Mouse (Mus musculus): ENCODE data around the gene Adgrb3.

Gene Adgrb3

GRCm38 (mm10) chr1:25229245-25229750 lies 600.2 kb downstream of the Adgrb3 start:
- DNase-seq, result peak; percentile 76 to 77

GRCm38 (mm10) chr1:25228381-25229244 lies 600.9 kb downstream of the Adgrb3 start:
- peak; percentile 88 for DNase-seq

- DNase-seq, result peak in 1 of 2 experiments; percentile 44
Observed at GRCm38 (mm10) chr1:25227880-25228279, 601.6 kb downstream of the Adgrb3 start.

DNA sequence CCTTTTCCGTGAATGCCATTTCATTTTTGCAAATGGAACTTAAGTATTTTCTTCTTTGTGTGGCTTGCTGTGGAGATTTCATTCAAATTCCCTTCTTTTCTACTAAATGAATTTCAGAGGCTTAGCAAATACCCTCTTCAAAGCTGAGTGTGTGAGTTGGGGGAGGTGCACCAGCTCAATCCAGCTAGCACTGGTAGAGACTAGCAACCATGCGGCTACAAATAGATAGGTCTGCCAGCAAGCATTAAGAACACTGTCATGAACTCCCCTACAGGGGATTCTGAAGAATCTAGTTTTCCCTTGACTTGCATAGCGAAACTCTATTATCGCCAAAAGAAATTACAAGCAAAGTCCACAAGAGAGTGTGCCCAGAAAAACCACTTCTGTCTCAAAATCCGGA lies 624.9 kb downstream of the Adgrb3 start:
- peak; percentile 20 to 25 for DNase-seq

DNA sequence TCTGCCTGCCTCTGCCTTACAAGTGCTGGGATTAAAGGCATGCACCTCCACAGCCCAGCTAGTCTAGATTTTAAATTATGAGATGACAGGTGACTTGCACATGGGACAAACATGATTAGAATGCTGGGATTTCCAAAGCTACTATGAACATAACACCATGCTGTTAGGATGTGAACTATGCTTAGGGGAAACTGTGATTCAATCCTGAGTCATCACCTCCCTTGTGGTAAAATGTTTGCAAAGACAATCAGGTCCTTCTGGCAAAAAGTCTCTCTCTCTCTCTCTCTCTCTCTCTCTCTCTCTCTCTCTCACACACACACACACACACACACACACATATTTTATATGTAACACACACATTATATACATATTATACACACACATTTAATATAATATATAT lies 630.1 kb downstream of the Adgrb3 start:
- no peak for DNase-seq

DNA sequence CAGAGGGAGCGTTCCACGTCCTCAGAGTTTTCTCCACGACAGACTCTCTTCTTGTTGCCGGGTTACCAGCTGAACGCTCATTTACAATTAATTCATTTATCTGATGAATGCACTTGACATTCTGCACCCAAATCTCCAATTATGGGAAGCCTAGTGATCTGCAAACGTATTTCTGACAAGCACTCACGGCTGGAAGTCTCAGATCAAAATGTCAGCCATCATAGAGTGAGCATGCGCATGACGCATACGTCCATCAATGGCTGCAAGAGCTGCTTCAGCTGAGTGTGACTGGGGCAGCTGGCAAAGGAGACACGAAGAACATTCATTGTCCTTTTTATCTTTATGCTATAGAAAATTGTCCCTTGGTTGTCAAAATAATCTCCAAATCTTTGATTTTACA lies 637.5 kb downstream of the Adgrb3 start:
- DNase-seq, result no peak

DNA sequence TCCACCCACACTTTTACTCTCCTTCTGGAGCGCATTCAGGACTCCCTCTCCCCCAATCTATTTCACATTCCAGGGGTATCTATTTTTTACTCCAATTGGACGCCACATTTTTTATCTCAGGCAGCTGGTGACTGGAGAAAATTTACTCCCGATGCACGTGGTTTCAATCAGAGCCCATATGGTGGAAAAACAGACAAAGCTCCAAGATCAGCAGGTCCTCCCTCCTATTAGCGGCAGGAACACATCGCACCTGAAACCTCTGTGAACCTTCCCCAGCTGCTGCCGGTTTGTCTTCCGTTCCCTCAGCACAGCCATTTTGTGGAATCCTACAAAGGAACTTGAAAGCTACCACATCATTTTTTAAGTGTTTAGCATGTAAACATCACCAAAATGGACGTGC lies 640.2 kb downstream of the Adgrb3 start:
- no peak for DNase-seq

- DNase-seq, result no peak
Observed at GRCm38 (mm10) chr1:25185909-25186308, 643.6 kb downstream of the Adgrb3 start.

- DNase-seq, result no peak
Observed at GRCm38 (mm10) chr1:25181881-25182280, 647.6 kb downstream of the Adgrb3 start.

GRCm38 (mm10) chr1:25180615-25181014 lies 648.9 kb downstream of the Adgrb3 start:
- peak; percentile 20 to 25 for DNase-seq

DNA sequence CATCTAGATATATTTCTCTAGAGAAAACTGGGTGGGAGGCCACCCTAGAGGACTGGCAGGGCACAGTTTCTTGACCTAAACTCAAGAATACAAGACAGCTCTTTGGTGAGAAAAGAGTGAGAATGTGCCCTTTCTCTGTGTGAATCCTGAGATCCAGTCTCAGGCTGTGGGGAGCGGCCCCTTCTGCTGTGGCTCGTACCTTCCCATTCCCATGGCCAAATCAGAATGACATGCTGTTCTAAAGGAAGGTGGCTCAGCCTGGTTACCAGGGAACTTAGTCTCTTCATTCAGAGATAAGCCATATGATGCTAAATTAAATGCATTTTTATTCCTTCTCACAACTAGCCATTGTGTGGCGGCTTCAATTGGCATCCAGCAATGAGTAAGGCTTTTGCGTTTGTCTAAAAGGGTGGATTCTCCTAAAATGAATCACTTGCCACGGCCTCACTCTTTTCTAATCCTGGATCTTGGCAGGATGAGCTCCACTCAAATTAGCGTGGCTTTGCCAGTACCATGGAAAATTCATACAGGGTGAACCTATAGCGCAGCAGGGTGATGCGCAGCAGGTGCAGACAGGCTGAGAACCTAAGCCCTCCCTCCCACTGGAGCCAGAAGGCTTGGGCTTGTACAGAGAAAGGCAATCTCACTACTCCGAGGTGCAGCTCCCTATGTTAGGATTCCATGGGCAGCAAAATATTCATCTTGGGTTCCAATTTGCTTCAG lies 649.5 kb downstream of the Adgrb3 start:
- DNase-seq, result peak; percentile 27 to 44

- DNase-seq, result peak in 1 of 2 experiments; percentile 14
Observed at GRCm38 (mm10) chr1:25178347-25179130, 651.0 kb downstream of the Adgrb3 start.

GRCm38 (mm10) chr1:25167120-25167519 lies 662.4 kb downstream of the Adgrb3 start:
- DNase-seq, result no peak

DNA sequence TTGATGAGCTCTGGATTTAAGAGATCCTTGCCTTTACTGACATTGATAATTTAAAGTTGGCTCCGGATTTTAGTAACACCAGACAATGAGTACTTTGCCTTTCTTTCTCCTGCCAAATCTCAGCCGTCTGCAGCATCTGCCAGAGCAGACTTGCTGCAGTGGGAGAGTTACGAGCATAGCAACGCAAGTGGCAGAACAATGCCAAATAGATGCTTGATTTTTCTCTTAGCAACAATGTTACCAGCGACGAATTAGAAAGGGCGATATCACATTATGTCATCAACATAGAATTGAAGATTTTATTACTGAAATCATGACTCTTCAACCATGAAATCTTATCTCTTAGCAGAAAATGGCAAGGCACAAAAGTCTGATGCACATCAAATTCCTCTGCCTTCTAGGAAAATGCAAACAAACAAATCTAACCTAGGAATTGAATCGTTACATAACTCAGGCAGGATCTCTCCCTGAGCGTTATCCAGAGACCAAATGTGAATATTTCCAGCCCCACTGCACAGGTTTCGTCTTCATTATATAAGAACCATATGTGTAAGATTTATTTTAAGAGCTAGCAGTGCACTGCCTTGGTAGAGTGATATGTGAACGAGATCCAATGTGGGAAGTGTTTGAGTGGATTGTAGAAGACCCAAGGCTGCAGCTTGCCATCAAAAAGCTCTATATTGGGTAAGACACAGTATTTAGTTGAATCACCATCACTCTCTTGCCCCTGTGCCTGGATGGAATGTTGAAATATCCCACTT lies 663.3 kb downstream of the Adgrb3 start:
- peak; percentile 32 to 35 for DNase-seq

DNA sequence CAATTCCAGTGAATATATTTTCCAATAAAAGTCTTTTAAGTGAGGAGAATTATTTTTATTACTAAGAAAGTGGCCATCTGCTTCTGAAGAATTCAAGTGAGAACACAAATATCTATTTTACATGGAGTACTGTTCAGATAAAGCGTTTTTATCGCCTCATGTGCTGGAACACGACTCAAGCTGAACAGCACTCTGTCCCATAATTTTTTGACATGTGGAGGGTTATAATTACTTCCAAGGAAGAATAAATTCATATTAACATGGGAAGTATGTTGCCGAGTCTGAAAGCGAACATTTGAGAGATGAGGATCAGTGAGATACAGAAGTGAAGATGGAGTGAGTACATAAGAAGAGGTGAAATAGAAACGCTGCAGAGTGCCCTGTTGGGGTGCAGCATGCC lies 665.9 kb downstream of the Adgrb3 start:
- DNase-seq, result no peak

- DNase-seq, result no peak
Observed at GRCm38 (mm10) chr1:25146206-25146605, 683.3 kb downstream of the Adgrb3 start.

- no peak for DNase-seq
Observed at GRCm38 (mm10) chr1:25132150-25132824, 697.2 kb downstream of the Adgrb3 start.

GRCm38 (mm10) chr1:25115512-25115911 lies 714.0 kb downstream of the Adgrb3 start:
- no peak for DNase-seq

GRCm38 (mm10) chr1:25107500-25108101 lies 721.9 kb downstream of the Adgrb3 start:
- no peak for DNase-seq

DNA sequence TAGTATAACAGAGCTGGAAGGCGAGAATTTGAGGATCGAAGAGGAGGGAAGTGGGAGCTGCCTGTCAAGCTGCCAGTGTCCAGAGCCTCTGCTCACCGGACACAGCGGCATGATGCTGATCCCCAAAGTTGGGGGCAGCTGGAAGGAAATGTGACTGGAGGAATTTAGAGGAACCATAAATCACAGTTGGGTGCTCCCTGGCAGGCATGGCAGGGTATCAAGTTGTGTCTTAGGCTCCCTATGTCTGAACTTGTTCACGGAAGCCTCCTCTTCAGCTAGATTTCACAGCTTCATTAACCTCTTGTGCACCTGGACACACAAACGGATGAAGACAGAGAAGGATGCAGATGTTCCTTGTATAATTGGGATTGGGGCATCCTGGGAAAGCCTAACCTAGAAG lies 722.8 kb downstream of the Adgrb3 start:
- peak in 1 of 2 experiments; percentile 12 for DNase-seq

DNA sequence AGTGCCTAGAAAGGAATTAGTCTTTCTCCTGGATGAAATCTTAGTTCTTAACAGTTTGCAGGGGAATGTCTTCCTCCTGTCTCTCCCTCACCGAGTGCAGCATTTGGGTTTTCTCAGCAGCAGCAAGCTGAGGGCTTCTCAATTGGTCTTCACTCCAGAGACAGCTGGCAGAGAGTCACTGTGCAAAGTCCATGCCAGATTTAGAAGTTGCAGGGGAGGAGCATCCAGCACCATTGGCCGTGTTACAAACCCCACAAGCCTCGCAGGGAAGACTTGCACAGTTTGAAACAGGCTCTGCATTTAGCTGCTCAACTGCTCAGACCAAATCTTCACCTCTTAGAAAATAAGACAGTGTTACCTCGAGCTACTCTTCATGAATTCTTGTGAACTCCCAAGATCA lies 724.1 kb downstream of the Adgrb3 start:
- peak; percentile 84 to 92 for DNase-seq
